Mouse (Mus musculus) kidney, adult 8-10 months (tissue): ENCODE results near the gene Tctn1.

ENCODE experiments used
- DNase-seq, 2 experiments: peaks; one replicate each; pipeline ENCODE4 v3.0.0; 2022

The Tctn1 gene

GRCm38 (mm10) chr5:122285029-122285766 lies 20.9 kb upstream of the Tctn1 start:
- DNase-seq, result peak; percentile 51 to 58

GRCm38 (mm10) chr5:122284183-122285028 lies 20.1 kb upstream of the Tctn1 start, which contains the start of gene Pptc7:
Gene Pptc7 (plus strand): TSS chr5:122284365.
- peak; percentile 88 for DNase-seq

- DNase-seq, result no peak
Measured at GRCm38 (mm10) chr5:122283828-122284182, 19.5 kb upstream of the Tctn1 start.

- DNase-seq, result peak; percentile 68 to 80
Measured at GRCm38 (mm10) chr5:122280827-122281462, 16.7 kb upstream of the Tctn1 start.

- DNase-seq, result no peak
Measured at GRCm38 (mm10) chr5:122280422-122280826, 16.2 kb upstream of the Tctn1 start.

GRCm38 (mm10) chr5:122279799-122280421 lies 15.7 kb upstream of the Tctn1 start:
- no peak for DNase-seq

- no peak for DNase-seq
Measured at GRCm38 (mm10) chr5:122278946-122279345, 14.7 kb upstream of the Tctn1 start.

- peak; percentile 68 to 73 for DNase-seq
Measured at GRCm38 (mm10) chr5:122274785-122275184, 10.5 kb upstream of the Tctn1 start.

GRCm38 (mm10) chr5:122272821-122273220 lies 8.6 kb upstream of the Tctn1 start:
- no peak for DNase-seq

GRCm38 (mm10) chr5:122268858-122269604 lies 4.8 kb upstream of the Tctn1 start:
- no peak for DNase-seq

- DNase-seq, result peak; percentile 70 to 87
Measured at GRCm38 (mm10) chr5:122267899-122268298, 3.6 kb upstream of the Tctn1 start.

GRCm38 (mm10) chr5:122267136-122267535 lies 2.9 kb upstream of the Tctn1 start:
- DNase-seq, result no peak

GRCm38 (mm10) chr5:122265942-122266341 lies 1.7 kb upstream of the Tctn1 start:
- no peak for DNase-seq

- DNase-seq, result no peak
Measured at GRCm38 (mm10) chr5:122265187-122265586, 927 bp upstream of the Tctn1 start.

GRCm38 (mm10) chr5:122262104-122262503 lies 2.2 kb downstream of the Tctn1 start:
- DNase-seq, result no peak

GRCm38 (mm10) chr5:122258027-122258741 lies 6.1 kb downstream of the Tctn1 start:
- no peak for DNase-seq

- DNase-seq, result no peak
Measured at GRCm38 (mm10) chr5:122251895-122252606, 12.2 kb downstream of the Tctn1 start.

- DNase-seq, result no peak
Measured at GRCm38 (mm10) chr5:122249281-122249680, 15.0 kb downstream of the Tctn1 start.

GRCm38 (mm10) chr5:122247934-122248333 lies 16.3 kb downstream of the Tctn1 start:
- no peak for DNase-seq

GRCm38 (mm10) chr5:122247529-122247928 lies 16.7 kb downstream of the Tctn1 start:
- DNase-seq, result no peak
